Mouse (Mus musculus): ENCODE measurements around the gene Igsf3. TPM values are rescaled to one million over a fixed set of nuclear protein-coding genes. Genes with fewer than 3 reads are reported as not detected.
A peak's percentile ranks its signal among the peaks of the same experiment; 100 is the strongest.
"Not testable (repeated sequence)": the region's sequence is repeated elsewhere in the genome, so short reads cannot be mapped to it uniquely, and the experiment has no call there.

Igsf3 gene
- polyA plus RNA-seq, 1 experiment from 2014 or later: 37.4 TPM

- Histone ChIP-seq H3K27ac (peak overlapping the region; percentile 45; the same call in 1 of the 2 replicates), H3K36me3 (no peaks in the 10 kb centered on the region), H3K27me3 (ENCODE audit: insufficient read depth, poor library complexity, severe bottlenecking) (no peaks in the 10 kb centered on the region), H3K4me1 (replicated peaks) (peaks cover 77% of the 10 kb centered on the region), H3K9me3 (no peaks in the 10 kb centered on the region), H3K4me3 (no peak overlapping the region)
- no peak for DNase-seq (ENCODE audit: low spot score)
- WGBS: 74% methylated on average over 6 of the region's 6 CpGs
Measured at GRCm38 (mm10) chr3:101412115-101412514, 35.2 kb downstream of the Igsf3 start.

- not testable (repeated sequence) for H3K4me3 ChIP-seq; DNase-seq (ENCODE audit: low spot score); H3K9me3 ChIP-seq; H3K27ac ChIP-seq; H3K27me3 ChIP-seq (ENCODE audit: insufficient read depth, poor library complexity, severe bottlenecking); H3K36me3 ChIP-seq
- peaks cover 74% of the 10 kb centered on the region for H3K4me1 ChIP-seq (replicated peaks)
- WGBS: 91% methylated on average over 5 of the region's 5 CpGs
Measured at GRCm38 (mm10) chr3:101413013-101413412, 36.1 kb downstream of the Igsf3 start.

- no peaks in the 10 kb centered on the region for H3K36me3 ChIP-seq
- H3K4me3 ChIP-seq: no peak overlapping the region
- WGBS: 85% methylated on average over 18 of the region's 18 CpGs
- H3K27me3 ChIP-seq (ENCODE audit: insufficient read depth, poor library complexity, severe bottlenecking): no peaks in the 10 kb centered on the region
- no peak for DNase-seq (ENCODE audit: low spot score)
- H3K27ac ChIP-seq: 0 out of 2 replicates have a peak overlapping the region, but pooled peaks have one; percentile 16
- no peaks in the 10 kb centered on the region for H3K9me3 ChIP-seq
- H3K4me1 ChIP-seq (replicated peaks): peaks cover 47% of the 10 kb centered on the region
Measured at GRCm38 (mm10) chr3:101418740-101419652, 42.1 kb downstream of the Igsf3 start.

GRCm38 (mm10) chr3:101419653-101419994, 42.7 kb downstream of the Igsf3 start:
- peaks cover 47% of the 10 kb centered on the region for H3K4me1 ChIP-seq (replicated peaks)
- no peaks in the 10 kb centered on the region for H3K9me3 ChIP-seq
- WGBS: 85% methylated on average over 10 of the region's 10 CpGs
- H3K27me3 ChIP-seq (ENCODE audit: insufficient read depth, poor library complexity, severe bottlenecking): no peaks in the 10 kb centered on the region
- DNase-seq (ENCODE audit: low spot score): no peak
- H3K27ac ChIP-seq: no peak overlapping the region
- no peaks in the 10 kb centered on the region for H3K36me3 ChIP-seq
- H3K4me3 ChIP-seq: no peak overlapping the region

- H3K9me3 ChIP-seq: no peaks in the 10 kb centered on the region
- H3K4me1 ChIP-seq (replicated peaks): peaks cover 35% of the 10 kb centered on the region
- no peak overlapping the region for H3K4me3 ChIP-seq
- H3K36me3 ChIP-seq: peaks cover 22% of the 10 kb centered on the region
- no peak for DNase-seq (ENCODE audit: low spot score)
- WGBS: 54% methylated on average over 4 of the region's 4 CpGs
- peak overlapping the region; percentile 1; the same call in 1 of the 2 replicates for H3K27ac ChIP-seq
- H3K27me3 ChIP-seq (ENCODE audit: insufficient read depth, poor library complexity, severe bottlenecking): no peaks in the 10 kb centered on the region
Measured at GRCm38 (mm10) chr3:101423188-101423587, 46.3 kb downstream of the Igsf3 start.

GRCm38 (mm10) chr3:101424295-101424885, 47.5 kb downstream of the Igsf3 start:
- 78% methylated on average over 10 of the region's 10 CpGs for WGBS
- H3K4me1 ChIP-seq (replicated peaks): peaks cover 27% of the 10 kb centered on the region
- peaks cover 26% of the 10 kb centered on the region for H3K36me3 ChIP-seq
- DNase-seq (ENCODE audit: low spot score): no peak
- H3K27me3 ChIP-seq (ENCODE audit: insufficient read depth, poor library complexity, severe bottlenecking): no peaks in the 10 kb centered on the region
- no peak overlapping the region for H3K4me3 ChIP-seq
- no peak overlapping the region for H3K27ac ChIP-seq
- H3K9me3 ChIP-seq: no peaks in the 10 kb centered on the region

- H3K27me3 ChIP-seq (ENCODE audit: insufficient read depth, poor library complexity, severe bottlenecking): no peaks in the 10 kb centered on the region
- WGBS: 82% methylated on average over 8 of the region's 8 CpGs
- no peaks in the 10 kb centered on the region for H3K9me3 ChIP-seq
- H3K27ac ChIP-seq: no peak overlapping the region
- DNase-seq (ENCODE audit: low spot score): no peak
- H3K4me1 ChIP-seq (replicated peaks): peaks cover 5% of the 10 kb centered on the region; the same call in 1 of the 2 replicates
- H3K36me3 ChIP-seq: peaks cover 47% of the 10 kb centered on the region
- no peak overlapping the region for H3K4me3 ChIP-seq
Measured at GRCm38 (mm10) chr3:101429982-101430754, 53.3 kb downstream of the Igsf3 start.

- H3K9me3 ChIP-seq: no peaks in the 10 kb centered on the region
- WGBS: 86% methylated on average over 2 of the region's 2 CpGs
- DNase-seq (ENCODE audit: low spot score): no peak
- H3K36me3 ChIP-seq: peaks cover 49% of the 10 kb centered on the region
- no peak overlapping the region for H3K27ac ChIP-seq
- no peak overlapping the region for H3K4me3 ChIP-seq
- H3K27me3 ChIP-seq (ENCODE audit: insufficient read depth, poor library complexity, severe bottlenecking): no peaks in the 10 kb centered on the region
- H3K4me1 ChIP-seq (replicated peaks): no peaks in the 10 kb centered on the region; the same call in 1 of the 2 replicates
Measured at GRCm38 (mm10) chr3:101430755-101431115, 53.9 kb downstream of the Igsf3 start.

GRCm38 (mm10) chr3:101435672-101436071, 58.8 kb downstream of the Igsf3 start:
- no peak overlapping the region for H3K27ac ChIP-seq
- WGBS: 94% methylated on average over 8 of the region's 8 CpGs
- peaks cover 55% of the 10 kb centered on the region for H3K36me3 ChIP-seq

GRCm38 (mm10) chr3:101436469-101436868, 59.6 kb downstream of the Igsf3 start:
- Histone ChIP-seq H3K27me3 (ENCODE audit: insufficient read depth, poor library complexity, severe bottlenecking) (no peaks in the 10 kb centered on the region), H3K4me1 (replicated peaks) (no peaks in the 10 kb centered on the region), H3K36me3 (peaks cover 54% of the 10 kb centered on the region), H3K27ac (no peak overlapping the region), H3K9me3 (no peaks in the 10 kb centered on the region), H3K4me3 (no peak overlapping the region)
- no peak for DNase-seq (ENCODE audit: low spot score)
- 85% methylated on average over 4 of the region's 4 CpGs for WGBS

More at GRCm38 (mm10) chr3:101435672-101436071, 58.8 kb downstream of the Igsf3 start:
- Histone ChIP-seq H3K4me3 (no peak overlapping the region), H3K9me3 (no peaks in the 10 kb centered on the region), H3K27me3 (ENCODE audit: insufficient read depth, poor library complexity, severe bottlenecking) (no peaks in the 10 kb centered on the region), H3K4me1 (replicated peaks) (no peaks in the 10 kb centered on the region)
- DNase-seq (ENCODE audit: low spot score): no peak

- Histone ChIP-seq H3K4me3 (no peak overlapping the region), H3K4me1 (replicated peaks) (no peaks in the 10 kb centered on the region), H3K27ac (no peak overlapping the region), H3K27me3 (ENCODE audit: insufficient read depth, poor library complexity, severe bottlenecking) (no peaks in the 10 kb centered on the region), H3K9me3 (no peaks in the 10 kb centered on the region), H3K36me3 (peaks cover 51% of the 10 kb centered on the region)
- DNase-seq (ENCODE audit: low spot score): no peak
- WGBS: 82% methylated on average over 12 of the region's 12 CpGs
Measured at GRCm38 (mm10) chr3:101437021-101437563, 60.2 kb downstream of the Igsf3 start.

- Histone ChIP-seq H3K27ac (peak overlapping the region; percentile 46; the same call in 1 of the 2 replicates), H3K36me3 (peaks cover 22% of the 10 kb centered on the region), H3K27me3 (ENCODE audit: insufficient read depth, poor library complexity, severe bottlenecking) (no peaks in the 10 kb centered on the region), H3K4me3 (no peak overlapping the region), H3K4me1 (replicated peaks) (peaks cover 6% of the 10 kb centered on the region), H3K9me3 (no peaks in the 10 kb centered on the region)
- DNase-seq (ENCODE audit: low spot score): no peak
- 80% methylated on average over 11 of the region's 11 CpGs for WGBS
Measured at GRCm38 (mm10) chr3:101443265-101443881, 66.5 kb downstream of the Igsf3 start.

All from hindbrain, embryonic 10.5 days (tissue).